Mouse (Mus musculus): ENCODE measurements at regions not wholly inside any gene's neighbourhood (a gene's known extent, or its start where the extent isn't known, plus 50 kb on each side); places are given as distances from the start of the nearest gene placed in this dataset.

- H3K36me3 ChIP-seq (replicated peaks) = no peaks in the 10 kb centered on the region
- no peak for DNase-seq (ENCODE audit: low spot score)
- H3K4me1 ChIP-seq = no peaks in the 10 kb centered on the region
- H3K9me3 ChIP-seq = no peaks in the 10 kb centered on the region
- no peak overlapping the region for H3K4me3 ChIP-seq
- no peak overlapping the region for H3K27ac ChIP-seq (replicated peaks)
- no peaks in the 10 kb centered on the region for H3K27me3 ChIP-seq (replicated peaks; ENCODE audit: low read depth, poor library complexity, severe bottlenecking)
- 89% methylated on average over 9 of the region's 9 CpGs for WGBS
Observed at GRCm38 (mm10) chr2:149748240-149748822, 80.7 kb upstream of the Syndig1 start.

GRCm38 (mm10) chr2:149759151-149759550 lies 69.9 kb upstream of the Syndig1 start:
- no peak for DNase-seq (ENCODE audit: low spot score)
- no peaks in the 10 kb centered on the region for H3K27me3 ChIP-seq (replicated peaks; ENCODE audit: low read depth, poor library complexity, severe bottlenecking)
- H3K9me3 ChIP-seq = no peaks in the 10 kb centered on the region
- no peak overlapping the region for H3K27ac ChIP-seq (replicated peaks)
- H3K4me1 ChIP-seq = no peaks in the 10 kb centered on the region
- no peaks in the 10 kb centered on the region for H3K36me3 ChIP-seq (replicated peaks)
- no peak overlapping the region for H3K4me3 ChIP-seq
- WGBS = 82% methylated on average over 4 of the region's 4 CpGs

- no peak overlapping the region for H3K27ac ChIP-seq (replicated peaks)
Observed at GRCm38 (mm10) chr2:149763864-149764263, 65.1 kb upstream of the Syndig1 start.

GRCm38 (mm10) chr2:149768027-149768426 lies 61.0 kb upstream of the Syndig1 start:
- 63% methylated on average over 1 of the region's 1 CpGs for WGBS
- Histone ChIP-seq H3K4me3 (no peak overlapping the region), H3K27me3 (replicated peaks; ENCODE audit: low read depth, poor library complexity, severe bottlenecking) (no peaks in the 10 kb centered on the region), H3K9me3 (no peaks in the 10 kb centered on the region), H3K4me1 (no peaks in the 10 kb centered on the region), H3K27ac (replicated peaks) (no peak overlapping the region), H3K36me3 (replicated peaks) (no peaks in the 10 kb centered on the region)
- DNase-seq (ENCODE audit: low spot score) = no peak

More at GRCm38 (mm10) chr2:149763864-149764263, 65.1 kb upstream of the Syndig1 start:
- Histone ChIP-seq H3K4me1 (no peaks in the 10 kb centered on the region), H3K27me3 (replicated peaks; ENCODE audit: low read depth, poor library complexity, severe bottlenecking) (no peaks in the 10 kb centered on the region), H3K36me3 (replicated peaks) (no peaks in the 10 kb centered on the region), H3K4me3 (no peak overlapping the region), H3K9me3 (no peaks in the 10 kb centered on the region)
- WGBS = 85% methylated on average over 1 of the region's 1 CpGs
- DNase-seq (ENCODE audit: low spot score) = no peak

- no peak for DNase-seq (ENCODE audit: low spot score)
- Histone ChIP-seq H3K4me3 (no peak overlapping the region), H3K4me1 (no peaks in the 10 kb centered on the region), H3K36me3 (replicated peaks) (no peaks in the 10 kb centered on the region), H3K9me3 (no peaks in the 10 kb centered on the region), H3K27me3 (replicated peaks; ENCODE audit: low read depth, poor library complexity, severe bottlenecking) (no peaks in the 10 kb centered on the region), H3K27ac (replicated peaks) (no peak overlapping the region)
- 83% methylated on average over 2 of the region's 2 CpGs for WGBS
Observed at GRCm38 (mm10) chr2:149768551-149768950, 60.5 kb upstream of the Syndig1 start.

- Histone ChIP-seq H3K4me3 (no peak overlapping the region), H3K36me3 (replicated peaks) (no peaks in the 10 kb centered on the region), H3K27me3 (replicated peaks; ENCODE audit: low read depth, poor library complexity, severe bottlenecking) (no peaks in the 10 kb centered on the region), H3K9me3 (no peaks in the 10 kb centered on the region), H3K4me1 (no peaks in the 10 kb centered on the region), H3K27ac (replicated peaks) (no peak overlapping the region)
- no peak for DNase-seq (ENCODE audit: low spot score)
- WGBS = 91% methylated on average over 3 of the region's 3 CpGs
Observed at GRCm38 (mm10) chr2:149777316-149777715, 51.7 kb upstream of the Syndig1 start.

Data from embryonic facial prominence, embryonic 10.5 days (tissue).